Mouse (Mus musculus): Measurements from ENCODE around the gene Smyd5.
"Not testable (repeated sequence)": the region's sequence is repeated elsewhere in the genome, so short reads cannot be mapped to it uniquely, and the experiment has no call there.

Gene Smyd5

DNA sequence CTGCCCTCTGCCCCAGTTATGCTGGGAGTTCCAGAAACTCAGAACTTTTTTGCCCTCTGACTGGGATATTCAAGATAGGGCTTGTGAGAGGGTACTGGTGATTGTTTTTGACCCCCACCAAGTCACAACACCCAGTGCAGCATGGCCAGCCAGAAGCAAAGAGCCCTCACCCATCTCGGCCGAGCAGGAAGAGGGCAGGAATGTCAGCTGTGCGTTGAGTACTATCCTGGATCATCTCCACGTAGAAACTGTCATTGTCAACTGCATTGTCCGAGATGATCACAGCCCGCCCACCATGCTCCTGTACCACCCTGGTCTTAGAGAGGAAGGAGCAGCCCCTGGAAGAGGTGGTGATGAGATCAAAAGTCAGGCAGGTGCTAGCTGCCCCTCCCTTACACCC is 15.6 kb downstream of the Smyd5 start:
- no peak for DNase-seq (ENCODE audit: low spot score in 2 of 2)

DNA sequence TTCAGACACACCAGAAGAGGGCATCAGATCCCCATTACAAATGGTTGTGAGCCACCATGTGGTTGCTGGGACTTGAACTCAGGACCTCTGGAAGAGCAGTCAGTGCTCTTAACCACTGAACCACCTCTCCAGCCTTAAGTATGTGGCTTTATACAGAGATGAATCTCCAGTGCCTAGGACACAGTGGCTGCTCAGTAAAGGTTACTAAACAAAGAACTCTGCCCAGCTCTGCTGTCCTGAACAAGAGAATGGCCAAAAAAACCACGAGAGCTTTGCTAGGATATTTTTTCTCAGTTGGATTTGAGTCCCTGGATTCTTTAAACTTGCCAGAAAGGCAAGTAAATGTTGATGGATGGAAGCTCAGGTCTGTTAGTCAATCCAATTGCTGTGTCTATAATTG is 18.4 kb downstream of the Smyd5 start:
- not testable (repeated sequence) for DNase-seq (ENCODE audit: low spot score in 2 of 2)

DNA sequence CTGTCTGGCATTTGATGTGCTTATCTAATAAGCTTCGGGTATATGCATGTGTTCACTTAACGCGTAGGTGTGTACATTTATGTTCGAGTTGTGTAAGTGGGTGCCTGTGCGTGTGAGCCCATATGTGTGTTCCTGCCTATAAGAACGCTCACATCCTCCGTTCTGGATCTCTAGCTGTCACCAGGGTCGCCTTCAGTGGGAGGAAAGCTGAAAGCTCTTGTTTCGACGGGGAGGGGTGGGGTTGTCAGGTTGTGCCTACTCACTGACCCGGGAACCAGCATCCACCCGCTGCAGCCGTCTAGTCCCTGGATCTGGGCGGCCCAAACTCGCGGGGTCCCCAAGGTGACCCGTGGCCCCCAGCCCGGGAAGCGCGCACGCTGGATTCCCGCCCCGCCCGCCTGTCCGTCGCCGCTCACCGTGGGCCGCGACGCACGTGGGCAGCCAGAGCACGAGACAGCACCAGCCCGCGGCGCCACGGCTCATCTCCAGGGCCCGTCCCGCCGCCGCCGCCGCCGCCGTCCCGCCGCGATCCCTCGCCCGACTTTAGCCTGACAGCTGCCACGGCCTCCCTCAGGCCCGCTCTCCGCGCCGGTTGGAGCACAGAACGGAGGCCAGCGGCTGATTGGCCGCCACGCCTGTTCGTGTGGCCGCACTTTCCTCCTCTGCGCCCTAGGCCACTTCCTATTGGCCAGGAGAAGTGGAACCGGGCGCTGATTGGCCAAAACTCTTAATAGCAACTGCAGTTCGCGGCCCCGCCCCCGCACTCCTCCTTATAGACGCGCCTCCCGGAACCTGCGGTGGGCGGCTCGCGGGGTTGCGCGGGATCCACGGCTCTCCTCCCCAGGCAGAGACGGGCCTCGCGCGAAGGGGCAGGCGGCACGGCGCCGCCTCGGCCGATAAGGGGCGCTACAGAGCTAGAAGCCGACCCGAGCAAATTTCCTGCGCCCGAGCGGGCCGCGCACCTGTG is 19.2 kb downstream of the Smyd5 start, which contains the start of gene Cct7:
TSS of gene Cct7 (plus strand) at position 818 of the 967 bp plus-strand sequence.
- peak; percentile 98 to 99 for DNase-seq (ENCODE audit: low spot score in 2 of 2)

DNA sequence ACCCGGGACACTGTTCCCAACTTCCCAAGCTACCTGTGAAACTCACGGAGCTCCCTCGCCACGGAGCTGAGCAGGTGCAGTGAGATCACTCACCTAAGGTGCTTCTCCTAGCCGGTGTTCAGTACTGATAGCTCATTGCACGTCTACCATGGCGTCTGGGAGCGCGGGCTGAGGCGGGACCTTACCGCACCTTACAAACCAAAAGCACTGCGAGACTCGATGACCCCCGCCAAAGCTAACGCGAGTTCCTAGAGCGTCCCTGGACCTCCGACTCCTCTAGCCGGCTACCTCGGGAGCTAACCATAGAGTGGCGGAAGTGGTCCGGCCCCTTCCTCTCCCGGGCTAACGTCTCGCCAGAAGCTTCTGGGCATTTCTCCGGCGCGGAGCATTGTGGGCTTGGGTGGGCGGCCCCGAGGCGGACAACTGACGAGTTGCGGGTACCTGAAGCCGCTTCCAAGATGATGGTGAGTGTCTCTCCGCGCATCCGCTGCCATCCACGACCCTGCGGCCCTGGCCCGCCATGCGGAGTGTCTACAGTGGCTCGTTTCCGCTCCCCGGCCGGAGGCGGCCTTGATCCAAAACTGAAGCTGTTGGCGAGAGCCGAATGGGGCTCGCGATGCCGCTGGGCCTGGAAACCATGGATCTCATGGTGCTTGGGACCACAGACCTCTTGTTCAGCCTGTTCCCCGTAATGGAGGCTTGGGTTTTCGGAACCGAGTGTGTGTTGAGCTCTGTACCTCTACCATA is 20.0 kb downstream of the Smyd5 start, which contains the start of gene Pradc1:
TSS of gene Pradc1 (minus strand) at position 307 of the 747 bp plus-strand sequence.
- DNase-seq (ENCODE audit: low spot score in 2 of 2), result peak; percentile 95 to 96

DNA sequence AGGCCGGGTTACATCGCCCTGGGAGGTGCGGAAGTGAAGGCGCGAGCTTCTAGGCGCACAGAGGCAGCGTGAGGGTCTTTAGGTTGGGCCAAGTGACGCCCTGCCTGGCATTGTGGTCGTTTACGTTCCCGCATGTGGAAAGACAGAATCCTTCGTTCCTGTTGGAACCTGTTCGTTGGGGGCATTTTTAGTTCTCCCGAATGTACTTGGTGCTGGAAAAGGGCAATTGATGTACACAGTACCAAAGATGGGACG is 20.5 kb downstream of the Smyd5 start:
- DNase-seq (ENCODE audit: low spot score in 2 of 2), result no peak

DNA sequence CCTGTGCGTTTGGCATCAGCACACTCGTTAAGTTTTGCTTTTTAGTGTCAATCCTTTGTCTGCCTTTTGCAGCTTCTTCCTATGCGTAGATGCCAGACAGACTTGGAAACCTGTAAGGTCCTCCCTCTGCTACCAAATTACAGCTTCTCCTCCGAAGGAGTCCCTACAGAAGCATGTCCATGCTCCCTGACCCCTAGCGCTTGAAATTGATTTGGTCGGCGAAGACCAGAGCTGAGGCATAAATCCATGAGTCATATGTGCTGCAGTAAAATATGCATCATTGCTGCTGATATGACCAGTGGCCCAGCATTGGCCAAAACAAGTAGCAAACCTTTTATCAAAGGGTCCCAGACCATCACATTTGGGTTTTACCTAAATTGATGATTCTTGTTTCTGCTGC is 21.0 kb downstream of the Smyd5 start:
- no peak for DNase-seq (ENCODE audit: low spot score in 2 of 2)

DNA sequence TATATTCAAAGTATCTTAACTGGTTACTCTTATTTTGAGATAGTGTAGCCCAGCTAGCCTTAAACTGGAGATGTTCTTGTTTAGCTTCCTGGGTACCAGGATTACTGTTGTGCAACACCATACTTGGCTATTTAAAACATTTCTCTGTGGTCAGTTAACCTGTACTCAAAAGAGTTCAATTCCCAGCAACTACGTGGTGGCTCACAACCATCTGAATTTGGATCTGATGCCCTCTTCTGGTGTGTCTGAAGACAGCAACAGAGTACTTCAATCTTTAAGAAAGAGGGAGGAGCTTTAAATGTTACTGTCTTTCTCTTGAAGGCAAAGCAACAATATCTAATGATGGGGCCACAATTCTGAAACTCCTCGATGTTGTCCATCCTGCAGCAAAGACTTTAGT is 27.8 kb downstream of the Smyd5 start:
- no peak for DNase-seq (ENCODE audit: low spot score in 2 of 2)

DNA sequence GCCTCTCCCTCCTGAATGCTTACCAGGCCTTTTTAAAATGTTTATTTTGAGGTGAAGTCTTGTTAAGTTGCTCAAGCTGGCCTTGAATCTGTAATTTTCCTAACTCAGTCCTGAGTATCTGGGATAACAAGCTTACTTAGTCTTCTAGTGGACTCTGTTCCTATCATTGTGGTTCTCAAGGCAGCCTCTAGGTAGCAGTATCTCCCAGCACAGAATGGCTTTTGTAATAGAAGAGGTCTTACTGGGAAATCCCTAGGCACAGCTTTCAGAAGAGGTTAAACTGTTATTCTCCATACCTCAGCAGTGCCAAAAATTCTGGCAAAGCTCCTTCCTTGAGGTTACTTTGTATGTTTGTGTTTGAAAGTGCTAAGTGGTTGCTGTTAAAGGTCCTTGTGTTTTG is 33.6 kb downstream of the Smyd5 start:
- DNase-seq (ENCODE audit: low spot score in 2 of 2), result no peak

DNA sequence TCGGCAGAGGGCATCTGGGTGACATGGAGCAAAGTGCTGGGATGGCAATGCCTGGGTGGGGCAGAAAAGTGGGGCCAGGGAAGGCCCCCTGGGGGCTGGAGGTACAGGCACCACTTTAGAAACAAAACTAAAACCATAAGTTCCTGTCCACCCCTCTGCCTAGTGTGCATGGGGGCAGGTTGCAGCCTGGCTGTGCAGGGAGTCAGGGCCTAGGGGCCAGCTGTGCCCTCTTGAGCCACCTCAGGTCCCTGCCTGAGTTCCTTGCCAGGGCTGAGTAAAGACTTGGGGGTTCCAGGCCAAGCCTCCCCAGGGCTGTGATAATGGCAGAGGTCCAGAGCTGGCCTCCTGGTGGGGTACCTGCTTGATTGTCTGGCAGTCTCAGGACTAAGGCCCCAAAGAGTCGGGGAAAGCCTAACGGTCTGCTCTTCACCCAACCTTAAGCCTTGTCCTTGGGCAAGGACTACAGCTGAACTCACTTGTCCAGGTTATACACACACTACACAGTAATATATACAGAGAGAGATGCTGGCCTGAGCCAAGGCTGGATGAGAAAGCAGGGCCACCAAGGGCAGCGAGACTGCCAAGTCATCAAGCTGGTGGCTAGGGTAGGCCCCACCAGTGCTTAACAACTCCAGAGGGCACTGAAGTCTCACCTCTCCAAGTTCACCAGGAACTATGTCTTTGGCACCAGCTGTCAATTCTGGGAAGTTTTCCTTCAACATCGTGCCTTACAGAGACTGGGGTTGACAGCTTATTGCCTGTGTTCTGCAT is 38.1 kb downstream of the Smyd5 start:
- DNase-seq (ENCODE audit: low spot score in 2 of 2), result no peak

DNA sequence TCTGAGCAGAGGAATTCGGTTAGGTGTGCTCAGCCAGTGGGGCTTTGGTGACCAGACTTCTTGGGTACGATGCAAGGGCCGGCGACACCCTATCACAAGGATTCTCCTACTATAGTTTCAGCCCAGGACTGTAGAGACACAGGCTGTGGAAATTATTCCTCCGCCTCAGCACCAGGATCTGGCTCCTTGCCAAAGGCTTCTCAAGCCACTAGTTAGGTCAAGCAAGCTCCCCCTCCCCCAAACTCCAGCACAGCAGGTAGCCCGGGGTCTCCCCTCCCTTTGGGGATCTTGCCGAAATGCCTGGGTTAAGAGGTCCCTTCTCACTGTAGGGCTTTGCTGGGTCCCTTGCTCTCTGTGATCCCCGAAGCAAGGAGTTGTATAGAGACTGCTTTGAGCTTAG is 40.2 kb downstream of the Smyd5 start:
- no peak for DNase-seq (ENCODE audit: low spot score in 2 of 2)

DNA sequence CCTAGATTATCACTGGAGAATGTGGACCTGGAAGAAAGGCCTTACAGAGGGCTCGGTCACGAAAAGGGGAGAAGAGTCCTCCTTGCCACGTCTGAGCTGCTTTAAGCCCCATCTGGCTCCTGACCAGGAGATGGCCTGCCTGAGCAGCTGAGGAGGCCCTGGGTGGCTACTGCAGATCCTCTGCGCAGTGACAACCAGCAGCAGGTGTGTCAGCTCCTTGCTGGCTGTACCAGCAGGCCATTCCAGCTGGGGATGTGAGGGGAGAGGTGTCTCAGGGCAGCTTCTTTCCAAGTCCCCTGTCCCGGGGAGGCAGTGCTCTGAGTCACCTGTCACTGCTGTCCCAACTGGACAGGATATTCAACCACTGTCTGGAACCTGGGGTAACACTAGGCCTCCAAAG is 40.8 kb downstream of the Smyd5 start:
- DNase-seq (ENCODE audit: low spot score in 2 of 2), result no peak

DNA sequence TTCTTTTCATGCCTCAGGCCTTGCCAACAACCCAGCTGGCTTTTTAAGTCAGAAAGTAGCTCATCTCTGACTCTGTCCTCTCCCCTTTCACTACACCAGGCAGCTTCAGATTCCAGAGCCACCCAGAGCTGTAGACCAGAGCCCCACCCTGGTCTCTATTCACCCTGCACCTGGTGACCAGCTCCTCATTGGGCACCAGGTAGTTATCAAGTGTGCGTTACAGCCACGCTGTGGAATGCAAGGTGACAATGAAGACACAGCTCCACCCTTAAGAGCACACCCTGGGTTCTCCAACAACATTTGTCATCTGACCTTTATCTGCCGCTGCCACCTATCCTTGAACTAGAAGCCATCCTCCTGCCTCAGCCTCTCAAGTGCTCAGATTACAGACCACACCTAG is 43.8 kb downstream of the Smyd5 start:
- no peak for DNase-seq (ENCODE audit: low spot score in 2 of 2)

DNA sequence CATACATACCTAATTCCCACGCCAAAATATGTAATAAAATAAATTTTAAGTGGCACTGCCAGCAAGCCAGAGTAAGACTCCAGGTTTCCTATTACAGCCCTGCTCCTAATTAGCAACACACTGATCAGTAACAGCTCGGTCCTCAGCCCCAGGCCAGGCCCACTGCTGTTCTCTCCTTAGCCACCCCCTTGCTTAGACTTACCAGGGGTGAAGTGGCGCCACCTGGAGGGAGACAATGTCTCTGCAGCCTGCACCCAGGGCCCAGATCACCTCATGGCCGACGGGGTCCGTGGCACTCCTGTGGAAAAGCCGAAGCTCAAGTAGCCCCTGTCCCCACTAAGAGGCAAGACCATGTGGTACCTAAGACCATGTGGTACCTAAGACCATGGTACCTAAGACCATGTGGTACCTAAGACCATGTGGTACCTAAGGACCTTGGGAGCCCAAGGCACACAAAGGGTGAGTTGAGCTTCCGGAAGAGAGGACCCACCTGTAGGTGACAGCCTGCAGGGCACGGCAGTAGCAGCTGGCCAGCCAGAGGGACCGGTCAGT is 45.7 kb downstream of the Smyd5 start:
- DNase-seq (ENCODE audit: low spot score in 2 of 2), result no peak

DNA sequence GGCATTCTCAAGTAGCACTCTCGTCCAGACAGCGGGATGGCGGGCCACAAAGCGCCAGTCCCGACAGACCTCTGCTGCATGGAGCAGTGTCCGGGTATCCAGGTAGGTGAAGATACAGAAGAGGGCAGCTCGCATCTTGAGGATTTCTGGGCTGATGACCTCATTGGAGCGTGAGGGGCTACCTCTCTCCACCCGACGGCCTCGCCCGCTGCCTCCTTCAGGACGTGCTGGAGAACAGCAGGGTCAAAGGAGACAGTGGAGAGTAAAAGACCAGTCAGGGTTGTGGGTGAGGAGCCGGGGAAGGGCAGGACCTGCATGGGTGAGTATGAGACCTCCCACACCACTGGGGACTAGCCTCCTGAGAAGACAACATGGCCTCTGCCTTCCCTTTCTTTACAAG is 46.6 kb downstream of the Smyd5 start:
- DNase-seq (ENCODE audit: low spot score in 2 of 2), result no peak

DNA sequence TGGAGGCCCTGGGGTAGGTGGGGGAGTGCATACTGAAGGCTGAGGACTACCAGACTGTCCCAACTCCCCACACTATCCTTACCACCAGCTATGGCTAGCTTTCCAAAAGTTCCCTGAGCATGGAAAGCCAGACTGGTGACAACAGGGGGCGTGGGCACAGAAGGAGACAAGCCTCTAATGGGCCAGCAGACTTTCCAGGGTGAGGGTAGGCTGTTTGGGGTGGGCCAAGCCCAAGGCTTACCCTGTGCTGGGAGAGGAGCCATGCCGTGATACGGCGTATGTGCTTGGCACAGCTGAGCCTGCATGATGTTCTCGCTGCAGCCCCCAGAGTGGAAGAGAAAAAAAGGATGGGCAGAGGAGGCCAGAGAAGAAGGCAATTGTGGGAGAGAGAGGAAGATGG is 48.2 kb downstream of the Smyd5 start:
- no peak for DNase-seq (ENCODE audit: low spot score in 2 of 2)

DNA sequence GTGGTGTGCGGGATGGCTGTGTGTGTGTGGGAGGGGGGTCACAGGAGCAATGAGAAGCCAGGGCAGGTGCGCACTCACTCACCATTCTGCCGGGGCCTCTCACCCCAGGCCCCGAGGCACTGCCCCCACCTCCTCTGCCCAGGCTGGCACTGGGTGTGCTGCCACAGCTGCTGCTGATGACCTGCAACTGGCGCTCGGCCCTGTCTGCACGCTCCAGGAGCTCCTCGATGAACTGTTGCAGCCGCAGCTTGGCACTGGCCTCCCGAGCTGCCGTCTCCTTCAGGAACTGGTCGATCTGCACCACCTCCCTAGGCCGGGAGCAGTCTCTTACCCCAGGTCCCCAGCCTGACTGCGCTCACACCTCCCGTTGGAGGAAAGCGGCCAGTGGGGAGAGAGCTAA is 48.9 kb downstream of the Smyd5 start:
- no peak for DNase-seq (ENCODE audit: low spot score in 2 of 2)

DNA sequence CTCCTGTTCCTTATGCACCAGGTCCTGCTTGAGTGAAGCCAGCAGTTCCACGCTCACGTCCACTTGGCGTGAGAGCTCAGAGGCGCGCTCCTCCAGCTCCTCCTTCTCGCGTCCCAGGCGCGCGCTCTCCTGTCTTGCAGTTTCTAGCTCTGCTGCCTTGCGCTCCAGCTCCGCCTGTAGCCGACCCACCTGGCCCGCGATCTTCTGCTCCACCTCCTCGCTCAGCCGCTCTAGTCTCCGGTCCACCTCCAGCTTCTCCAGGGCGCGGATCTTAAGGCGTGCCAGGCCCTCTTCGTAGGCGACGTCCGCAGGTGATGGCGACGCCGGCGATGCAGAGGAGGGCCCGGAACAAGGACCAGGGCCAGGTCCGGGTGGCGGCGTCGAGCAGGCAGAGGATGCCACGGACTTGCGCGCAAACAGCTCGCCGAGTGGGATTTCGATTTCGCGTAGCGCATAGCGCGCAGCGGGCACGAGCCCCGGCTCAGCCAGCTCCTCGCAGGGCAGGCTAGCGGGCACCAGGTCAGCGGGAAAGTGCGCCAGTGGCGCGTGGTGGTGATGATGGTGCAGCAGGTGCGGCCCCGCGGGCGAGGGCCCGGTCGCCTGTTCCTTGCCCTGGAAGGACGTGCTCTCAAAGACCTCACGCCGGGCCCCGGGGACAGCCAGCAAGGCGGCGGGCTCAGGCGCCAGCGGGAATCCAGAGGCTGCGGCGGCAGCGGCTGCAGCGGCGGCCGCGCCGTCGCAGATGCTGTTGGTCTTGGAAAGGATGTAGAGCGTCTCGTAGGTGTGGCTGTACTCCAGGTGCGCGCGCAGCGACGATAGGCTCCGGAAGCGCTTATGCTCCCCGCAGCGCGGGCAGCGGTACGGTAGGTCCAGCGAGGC is 52.3 kb downstream of the Smyd5 start:
- DNase-seq (ENCODE audit: low spot score in 2 of 2), result no peak

DNA sequence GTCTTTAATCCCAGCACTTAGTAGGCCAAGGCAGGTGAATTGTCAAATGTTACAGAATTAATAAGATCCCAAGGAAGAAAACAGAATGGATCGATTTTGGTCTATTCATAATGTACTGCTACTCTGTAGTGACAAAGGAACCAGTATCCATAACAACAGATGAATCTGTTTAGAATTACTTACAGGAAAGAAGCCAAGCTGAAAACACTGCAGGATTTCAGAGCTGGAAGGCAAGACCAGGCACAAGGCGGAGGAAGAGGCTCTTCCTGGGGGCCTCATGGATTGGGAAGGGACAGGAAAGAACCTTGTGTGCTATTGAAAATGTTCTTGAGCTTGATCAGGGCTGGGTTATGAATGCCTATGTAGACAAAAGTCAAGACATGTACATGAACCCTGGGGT is 53.9 kb downstream of the Smyd5 start:
- DNase-seq (ENCODE audit: low spot score in 2 of 2), result no peak

DNA sequence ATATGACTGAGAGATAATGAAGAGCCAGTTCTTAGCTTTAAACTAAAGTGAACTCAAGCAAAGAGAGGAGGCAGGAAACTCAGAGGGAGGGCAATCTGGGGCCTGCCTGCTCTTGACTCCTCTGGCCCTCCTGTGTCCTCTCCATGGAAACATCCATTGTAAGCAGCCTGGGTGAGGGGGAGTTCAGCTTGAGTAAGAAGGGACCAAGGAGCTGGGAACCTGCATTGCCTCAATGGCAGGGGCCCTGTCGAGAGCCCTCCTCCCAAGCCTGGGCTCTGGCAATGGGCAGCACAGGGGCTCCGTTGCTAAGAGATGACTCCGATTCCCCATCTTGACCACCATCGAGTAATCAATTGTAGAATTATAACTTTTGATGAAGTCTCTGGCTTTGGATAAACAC is 56.7 kb downstream of the Smyd5 start:
- DNase-seq (ENCODE audit: low spot score in 2 of 2), result no peak

DNA sequence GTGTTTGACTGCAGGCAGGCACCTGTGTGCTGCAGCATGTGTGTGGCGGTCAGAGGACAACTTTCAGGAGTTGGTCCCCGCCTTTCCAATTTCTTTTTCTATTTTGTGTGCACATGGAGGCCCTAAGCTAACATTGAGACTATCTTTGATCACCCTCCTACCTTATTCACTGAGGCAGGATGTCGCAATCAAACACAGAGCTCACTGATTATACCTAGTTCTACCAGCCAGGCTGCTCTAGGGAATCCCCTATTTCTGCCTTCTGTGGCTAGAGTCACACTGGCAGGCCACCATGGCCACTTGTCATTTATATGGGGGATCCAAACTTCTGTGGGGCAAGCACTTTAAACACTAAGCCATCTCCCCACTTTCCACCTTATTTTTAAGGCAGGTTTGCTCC is 57.9 kb downstream of the Smyd5 start:
- DNase-seq (ENCODE audit: low spot score in 2 of 2), result no peak

DNA sequence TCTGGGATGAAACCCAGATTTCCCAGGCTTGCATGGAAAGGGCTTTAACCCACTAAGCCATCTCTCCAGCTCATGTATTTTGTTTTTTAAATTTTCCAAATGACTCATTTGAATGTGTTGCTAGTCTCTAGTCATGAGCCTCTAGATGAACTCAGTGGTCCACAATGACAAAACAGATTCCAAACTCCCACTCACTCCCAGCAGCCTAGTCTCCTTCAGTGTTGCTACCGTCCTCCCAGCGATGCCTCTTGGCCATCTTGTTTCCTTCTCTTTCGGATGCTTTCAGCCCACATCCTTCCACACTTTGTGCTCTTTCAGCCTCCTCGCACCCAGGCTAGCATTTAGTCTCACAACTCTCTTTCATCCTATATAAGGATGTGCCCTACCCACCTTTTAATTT is 58.5 kb downstream of the Smyd5 start:
- DNase-seq (ENCODE audit: low spot score in 2 of 2), result no peak

Measured in urinary bladder, postnatal 4 days (tissue).